Mouse (Mus musculus): ENCODE data around the gene Chchd4. TPM values are rescaled to one million over a fixed set of nuclear protein-coding genes. Genes with fewer than 3 reads are reported as not detected.

The Chchd4 gene
- 10 to 100 TPM; 19.3 to 19.8 TPM for total RNA-seq (2021)

DNA sequence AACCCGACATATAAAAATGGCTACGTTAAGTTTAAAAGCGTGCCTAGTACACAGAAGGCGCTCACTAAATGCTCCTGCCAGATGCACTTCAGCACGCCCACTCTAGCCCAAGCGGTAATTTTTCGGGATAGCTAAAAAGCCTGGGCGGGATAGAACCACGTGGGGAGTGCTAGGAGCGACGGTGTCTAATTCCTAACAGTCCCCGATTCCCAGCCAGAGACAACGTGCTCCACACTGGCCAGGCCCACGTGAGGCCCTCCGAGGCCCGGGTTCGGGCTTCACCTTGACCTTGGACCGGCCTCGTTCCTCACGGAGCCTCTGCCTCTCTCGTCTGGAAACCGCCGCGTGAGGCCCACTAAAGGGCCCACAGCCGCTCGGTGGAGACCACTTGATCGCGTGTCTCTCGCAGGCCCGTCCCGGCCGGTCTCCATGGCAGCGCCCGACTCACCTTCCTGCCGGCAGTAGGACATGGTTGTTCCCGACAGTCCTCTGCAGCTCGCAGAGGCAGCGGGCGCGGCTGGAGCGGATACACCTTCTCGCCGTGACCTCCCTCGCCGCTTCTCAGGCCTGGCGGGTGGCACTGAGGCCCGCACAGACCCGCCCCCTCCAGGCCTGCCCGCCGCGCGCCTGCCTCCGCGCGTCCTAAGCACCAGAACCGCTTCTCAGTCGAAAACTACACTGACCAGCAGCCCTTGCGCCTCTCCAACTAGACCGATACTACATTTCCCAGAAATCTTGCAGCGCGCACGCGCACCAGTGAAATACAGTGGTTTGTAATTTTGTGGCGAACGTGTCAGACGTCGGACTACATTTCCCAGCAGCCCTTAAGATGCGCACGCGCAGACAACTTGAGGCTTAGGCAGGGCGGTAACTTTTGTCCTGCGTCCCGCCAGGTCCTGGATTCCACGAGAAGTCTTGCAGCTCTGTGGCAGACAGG is at the start of gene Chchd4, which contains the start of gene Tmem43:
Gene Chchd4 (minus strand): TSS at position 679 of the 937 bp plus-strand sequence.
Gene Tmem43 (plus strand): TSS at position 836 of the 937 bp plus-strand sequence.
- peak; percentile 98 for DNase-seq

DNA sequence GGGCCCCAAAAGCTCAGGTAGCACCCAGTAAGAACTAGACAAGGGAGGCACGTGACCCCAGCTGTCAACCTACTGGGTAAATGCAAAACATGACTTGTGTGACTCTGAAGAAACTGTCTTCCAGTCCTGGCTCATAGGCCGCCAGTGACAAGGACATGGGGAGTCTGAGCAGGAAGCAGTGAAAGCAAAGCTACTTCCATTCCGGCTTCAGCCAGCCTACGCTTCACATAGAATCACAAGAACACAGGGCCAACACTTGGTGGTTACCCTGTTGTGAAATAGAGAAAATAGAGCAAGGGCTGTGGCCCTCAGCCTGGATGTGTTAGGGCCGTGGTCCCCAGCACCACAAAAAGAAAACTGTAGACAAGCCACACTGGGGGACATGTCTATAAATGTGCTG is 49.5 kb upstream of the Chchd4 start:
- DNase-seq, result no peak

GRCm38 (mm10) chr6:91518454-91519020 is 45.2 kb upstream of the Chchd4 start:
- DNase-seq, result no peak

DNA sequence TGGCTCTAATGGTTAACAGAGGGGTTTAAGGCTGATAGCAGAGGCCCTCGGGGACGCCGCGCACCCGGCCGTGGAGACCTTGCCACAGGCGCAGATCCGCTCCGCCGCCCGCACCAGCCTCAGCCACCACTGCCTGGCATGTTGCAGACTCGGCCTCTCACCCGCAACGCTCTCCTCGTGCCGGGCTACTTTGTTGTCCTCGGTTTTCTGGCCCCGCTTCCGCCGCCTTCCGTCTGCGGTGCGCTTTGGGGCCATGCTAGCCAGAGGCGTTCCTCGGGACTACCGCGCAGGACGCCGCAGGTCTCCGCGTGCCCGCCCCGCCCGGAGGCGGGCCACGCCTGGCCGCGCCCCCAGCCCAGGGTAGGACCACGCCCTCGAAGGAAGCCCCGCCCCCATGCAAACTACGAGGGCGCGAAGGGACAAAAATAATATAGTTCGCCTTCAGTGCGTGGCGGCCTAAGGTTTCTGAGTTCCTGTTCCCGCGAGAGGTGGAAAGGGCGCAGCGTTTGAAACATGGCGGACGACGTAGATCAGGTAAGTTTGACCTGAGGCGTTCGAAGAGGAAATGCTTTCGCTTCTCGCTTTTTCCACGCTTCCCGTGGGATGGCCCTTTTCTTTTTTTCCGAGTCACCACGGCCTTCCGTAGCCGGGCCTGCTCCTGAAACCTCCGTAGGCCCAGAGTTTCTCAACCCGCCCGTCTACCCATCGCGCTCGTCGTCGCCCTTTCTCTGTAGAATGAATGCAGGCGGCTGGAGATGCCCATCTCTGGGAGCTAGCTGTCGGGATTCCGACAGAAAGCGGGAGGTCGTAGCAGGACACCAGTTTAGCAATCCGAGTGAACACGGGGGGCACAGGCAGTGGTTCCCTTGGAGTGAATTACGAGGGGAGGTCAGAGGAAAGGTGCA is 42.5 kb upstream of the Chchd4 start, which contains the start of the genes Xpc and Lsm3:
Gene Xpc (minus strand): TSS at position 344 of the 905 bp plus-strand sequence.
Gene Lsm3 (plus strand): TSS at position 384 of the 905 bp plus-strand sequence.
- DNase-seq, result peak; percentile 99

DNA sequence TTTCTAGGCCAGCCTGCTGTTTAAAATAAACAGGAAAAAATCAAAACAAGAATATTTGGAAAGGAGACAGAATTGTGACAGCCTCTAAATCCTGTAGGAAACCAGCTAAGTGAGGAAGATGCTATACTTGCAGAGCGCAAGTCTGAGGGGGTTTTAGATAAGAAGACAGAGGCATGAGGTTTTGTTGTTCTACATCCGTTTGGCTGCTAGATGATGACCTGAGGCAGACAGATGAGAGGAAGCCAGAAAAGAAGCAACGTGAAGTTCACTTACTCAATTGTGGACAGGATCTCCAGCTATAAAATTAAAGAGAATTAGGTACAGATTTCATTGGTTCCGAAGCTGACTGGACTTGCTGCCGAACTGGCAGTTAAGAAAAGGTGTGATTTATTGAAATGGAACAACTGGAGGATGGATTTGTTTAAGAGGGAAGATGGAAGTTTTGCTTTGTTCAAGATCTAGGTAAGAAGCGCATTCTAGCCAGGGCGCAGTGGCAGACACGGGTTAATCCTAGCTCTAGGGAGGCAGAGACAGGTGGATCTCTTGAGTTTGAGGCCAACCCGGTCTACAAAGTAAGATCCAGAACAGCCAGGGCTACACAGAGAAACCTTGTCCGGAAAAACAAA is 41.5 kb upstream of the Chchd4 start:
- no peak for DNase-seq

- no peak for DNase-seq
Measured at GRCm38 (mm10) chr6:91514135-91514534, 40.8 kb upstream of the Chchd4 start.

GRCm38 (mm10) chr6:91510211-91510610 is 36.9 kb upstream of the Chchd4 start:
- no peak for DNase-seq

DNA sequence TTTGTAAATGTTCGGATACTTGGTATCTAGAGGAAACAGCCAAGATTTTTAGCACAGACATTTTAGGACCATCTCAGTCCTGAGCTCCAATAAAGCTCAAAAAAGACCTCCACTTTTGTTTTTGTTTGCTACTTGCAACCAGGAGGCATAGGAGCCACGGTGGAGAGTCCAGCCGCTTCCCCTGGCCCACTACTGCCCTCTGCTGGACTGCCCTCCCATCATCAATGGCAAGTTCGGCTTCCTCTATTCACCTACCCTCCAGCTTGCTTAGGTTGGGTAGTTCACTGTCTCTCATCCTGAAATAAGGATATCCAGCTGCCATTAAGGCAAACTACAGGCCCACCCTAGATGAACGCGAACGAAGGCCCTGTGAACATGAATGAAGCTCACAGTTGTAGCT is 36.0 kb upstream of the Chchd4 start:
- DNase-seq, result peak; percentile 86

DNA sequence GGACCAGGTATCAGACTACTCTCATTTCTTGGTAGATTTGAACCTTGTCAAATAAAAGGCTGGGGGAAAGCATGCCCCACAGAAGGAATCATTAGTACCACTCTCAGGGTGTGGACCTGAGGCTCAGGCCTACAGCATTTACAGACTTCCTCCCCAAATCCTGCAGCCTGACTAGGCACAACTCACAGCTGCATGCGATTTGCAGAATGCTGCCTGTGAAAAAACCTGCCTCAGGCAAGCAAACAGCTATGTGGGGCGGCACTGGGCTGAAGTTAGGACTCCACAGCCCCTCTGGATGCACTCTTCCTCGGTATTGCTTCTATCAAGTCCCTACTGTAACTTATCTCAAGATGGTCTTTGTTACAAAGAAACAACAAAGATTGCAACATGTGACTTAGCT is 34.7 kb upstream of the Chchd4 start:
- DNase-seq, result no peak

DNA sequence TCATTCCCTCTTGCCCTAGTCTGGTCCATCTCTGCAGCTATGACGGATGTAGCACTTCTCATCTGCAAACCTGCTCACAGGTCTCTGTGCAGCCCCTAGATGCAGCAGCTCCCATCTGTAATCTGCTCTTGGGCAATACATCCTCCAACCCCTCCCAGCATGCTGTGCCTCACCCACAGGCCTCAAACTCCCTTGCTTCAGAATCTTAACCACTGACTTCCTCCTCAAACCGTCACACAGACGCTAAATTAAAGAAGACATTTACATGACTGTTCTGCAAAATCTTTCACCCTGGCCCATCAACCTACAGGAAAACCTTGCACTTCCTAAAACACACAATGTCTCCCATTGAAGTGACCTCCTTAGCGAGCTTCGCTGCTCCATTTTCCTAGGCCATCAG is 32.7 kb upstream of the Chchd4 start:
- DNase-seq, result no peak

GRCm38 (mm10) chr6:91503302-91503701 is 30.0 kb upstream of the Chchd4 start:
- no peak for DNase-seq

- no peak for DNase-seq
Measured at GRCm38 (mm10) chr6:91494526-91494925, 21.2 kb upstream of the Chchd4 start.

DNA sequence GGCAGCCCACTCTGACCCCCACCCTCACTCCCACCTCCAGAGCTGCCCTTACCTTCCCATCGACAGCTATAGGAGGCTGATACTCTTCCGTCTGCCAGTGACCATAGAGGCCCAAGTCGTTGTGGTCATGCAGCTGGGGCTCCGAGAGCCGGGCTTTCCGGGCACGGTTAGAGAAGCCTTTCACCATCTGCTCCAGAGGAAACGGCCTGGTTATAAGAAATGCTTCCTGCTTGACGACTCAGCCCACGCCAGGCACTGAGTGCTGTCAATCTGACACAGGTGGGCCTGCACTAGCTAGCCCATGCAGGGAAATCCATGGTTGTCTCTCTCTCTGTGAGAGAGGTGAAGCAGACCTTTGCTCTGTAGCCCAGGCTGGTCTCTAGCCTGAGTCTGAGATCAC is 19.7 kb upstream of the Chchd4 start:
- DNase-seq, result no peak

GRCm38 (mm10) chr6:91491004-91491403 is 17.7 kb upstream of the Chchd4 start:
- DNase-seq, result no peak

DNA sequence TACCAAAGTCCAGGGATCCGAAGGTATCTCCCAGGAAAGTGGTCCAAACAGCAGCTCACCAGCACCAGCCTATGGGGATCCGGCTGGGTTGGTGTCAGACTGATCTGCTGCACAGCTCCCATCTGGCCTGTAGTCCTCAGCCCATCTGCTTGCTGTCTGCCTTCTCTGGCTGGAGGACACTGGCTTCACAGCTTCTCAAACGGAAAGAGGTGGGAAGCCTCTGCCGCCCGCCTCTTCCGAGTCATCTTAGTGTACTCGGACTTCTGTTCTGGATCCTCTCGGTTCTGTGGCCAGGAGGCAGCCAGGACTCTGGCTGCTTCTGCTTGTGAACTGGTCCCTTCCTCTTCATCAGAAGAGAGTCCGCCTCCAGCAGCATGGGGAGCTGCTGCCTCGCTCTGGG is 16.5 kb upstream of the Chchd4 start:
- no peak for DNase-seq

- peak; percentile 33 for DNase-seq
Measured at GRCm38 (mm10) chr6:91488496-91489212, 15.3 kb upstream of the Chchd4 start.

DNA sequence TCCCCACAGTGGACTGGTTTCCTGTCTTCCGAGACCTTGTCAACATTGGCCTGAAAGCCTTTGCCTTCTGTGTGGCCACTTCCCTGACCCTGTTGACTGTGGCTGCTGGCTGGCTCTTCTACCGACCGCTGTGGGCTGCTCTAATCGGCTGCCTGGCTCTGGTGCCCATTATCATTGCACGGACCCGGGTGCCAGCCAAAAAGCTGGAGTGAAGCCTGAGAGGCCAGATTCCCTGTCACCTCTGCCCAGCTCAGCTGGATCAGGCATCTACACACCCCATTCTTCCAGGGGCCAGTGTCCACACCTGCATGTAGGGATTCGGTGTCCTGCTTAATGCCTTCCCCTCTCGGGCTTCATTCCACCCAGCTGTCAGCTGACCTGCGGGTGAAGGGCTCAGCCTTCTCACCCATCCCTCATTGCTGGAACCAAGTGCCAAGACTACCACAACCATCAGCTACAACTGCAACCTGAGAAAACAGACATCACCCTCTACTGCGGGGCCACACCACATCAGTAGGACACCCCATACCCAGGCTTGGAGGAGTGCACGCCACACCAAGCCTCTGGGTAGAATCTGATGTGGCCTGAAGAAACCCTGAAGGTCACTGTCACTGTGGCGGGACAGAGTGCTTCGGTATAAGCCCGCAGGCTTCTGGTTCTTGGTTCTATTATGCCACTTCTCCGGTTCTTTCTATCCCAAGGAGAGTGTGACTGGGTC is 13.5 kb upstream of the Chchd4 start:
- DNase-seq, result no peak

DNA sequence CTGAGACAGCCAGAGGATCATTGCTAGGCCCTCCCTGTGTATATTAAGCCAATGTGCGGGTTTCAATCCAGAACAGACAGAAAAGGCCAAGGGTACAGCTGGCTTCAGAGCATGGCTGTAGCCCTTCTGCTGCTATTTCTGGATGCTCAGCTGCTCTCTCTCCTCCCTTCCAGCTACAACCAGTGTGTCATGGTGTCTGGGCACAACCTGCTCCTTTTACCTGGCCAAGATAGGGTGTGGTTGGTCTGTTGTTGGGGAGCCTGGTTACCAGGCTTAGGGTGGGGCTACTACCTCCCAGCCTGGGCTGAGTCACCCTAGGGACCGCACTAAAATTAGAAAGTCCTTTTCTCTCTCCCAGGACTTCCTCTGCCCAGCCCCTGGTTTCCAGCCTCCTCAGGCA is 10.0 kb upstream of the Chchd4 start:
- DNase-seq, result no peak

- DNase-seq, result no peak
Measured at GRCm38 (mm10) chr6:91476541-91476940, 3.2 kb upstream of the Chchd4 start.

DNA sequence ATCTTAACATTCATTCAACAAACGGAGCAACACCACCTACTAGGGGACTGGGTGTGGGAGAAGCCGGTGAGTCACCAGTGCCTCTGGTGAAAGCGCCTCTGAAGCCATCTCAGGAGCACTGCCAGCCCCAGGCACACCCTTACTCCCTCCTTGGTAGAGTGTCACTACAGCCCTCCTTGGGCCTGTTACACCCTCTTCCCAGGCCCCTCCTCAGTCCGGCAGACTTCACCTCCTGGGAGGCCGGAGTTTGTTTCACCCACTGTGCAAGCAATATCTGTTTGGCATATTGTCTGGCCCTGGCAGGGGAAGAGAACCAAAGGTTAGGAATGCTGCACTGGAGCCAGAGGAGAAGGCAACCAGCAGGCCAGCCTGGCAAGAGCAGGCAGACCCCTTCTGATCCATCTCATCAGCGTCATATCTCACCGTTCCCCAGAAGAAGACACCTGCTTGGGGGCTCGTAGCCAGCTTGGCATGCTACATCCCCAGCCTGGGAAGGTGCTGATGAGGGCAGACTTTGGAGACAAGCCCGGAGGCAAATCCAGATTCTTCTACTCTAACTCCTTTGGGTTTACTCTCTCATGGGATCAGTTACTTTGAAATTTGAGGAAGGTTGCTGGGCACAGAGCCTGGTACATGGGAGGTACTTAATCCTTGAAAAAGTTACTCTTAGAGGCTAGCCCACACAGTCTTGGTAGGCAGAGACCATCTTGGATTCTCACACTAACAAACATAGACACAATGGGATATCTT is 1.3 kb upstream of the Chchd4 start:
- peak; percentile 29 for DNase-seq
